Mouse (Mus musculus): ENCODE measurements around the gene Trpv2.

- TF ChIP-seq CTCF (IDR thresholded peaks at IDR 0.05; ENCODE audit: low read depth, low read length) (no peak), EP300 (IDR thresholded peaks at IDR 0.05; ENCODE audit: insufficient read depth, low read depth, low read length) (no peak)
Measured at GRCm38 (mm10) chr11:62635406-62635805, 61.1 kb downstream of the Trpv2 start.
